Mouse (Mus musculus): ENCODE data around the gene Plpp1. TPM values are rescaled to one million over a fixed set of nuclear protein-coding genes. Genes with fewer than 3 reads are reported as not detected.

Gene Plpp1
- total and polyA plus RNA-seq, 3 experiments, result 51.5 to 70.0 (median 51.6) TPM

DNA sequence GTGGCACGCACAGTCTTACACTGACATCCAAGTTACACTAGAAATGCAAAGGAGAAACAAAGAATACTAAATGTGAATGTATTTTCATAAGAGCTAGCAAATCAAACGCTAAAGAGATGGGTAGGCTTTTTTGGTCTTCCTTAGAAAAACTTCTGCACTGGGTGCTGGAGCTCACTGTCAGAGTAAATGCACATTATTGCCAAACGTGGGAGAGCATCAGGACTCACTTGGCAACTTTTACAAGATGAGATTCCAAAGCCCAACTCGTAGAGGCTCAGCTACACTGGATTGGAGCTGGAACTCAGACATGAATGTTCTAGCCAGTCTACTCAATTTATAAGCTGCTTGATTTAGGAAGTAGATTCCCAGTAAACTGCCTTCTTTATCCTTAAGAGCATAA, 109.8 kb downstream of the Plpp1 start:
- 74% methylated on average over 4 of the region's 4 CpGs for WGBS
- TF ChIP-seq CTCF (IDR thresholded peaks at IDR 0.05) (no peak), EP300 (IDR thresholded peaks at IDR 0.05; ENCODE audit: insufficient read depth, low read depth, low read length) (no peak), POLR2A (IDR thresholded peaks at IDR 0.05; ENCODE audit: insufficient read depth, low read depth, low read length) (no peak)
- no peak for DNase-seq
- Histone ChIP-seq H3K36me3 (ENCODE audit: control insufficient read depth, insufficient read depth, low read length) (no peaks in the 10 kb centered on the region), H3K27ac (no peak overlapping the region), H3K4me1 (ENCODE audit: control insufficient read depth, insufficient read depth, low read length) (no peaks in the 10 kb centered on the region), H3K79me2 (replicated peaks; ENCODE audit: control insufficient read depth, insufficient read depth, low read length) (no peaks in the 10 kb centered on the region), H3K27me3 (ENCODE audit: control insufficient read depth, insufficient read depth, low read length) (no peaks in the 10 kb centered on the region), H3K4me3 (no peak overlapping the region), H3K9ac (ENCODE audit: low read depth, low read length) (no peak overlapping the region)
- intact Hi-C loops (cut with DNase I), result no loop called here

Other genes starting within 250 kb of the Plpp1 start
- gene Il31ra, start 206.4 kb upstream of the Plpp1 start, total RNA-seq (2021), result not detected
- not detected in 2 replicates for gene Il31ra, start 206.4 kb upstream of the Plpp1 start, polyA plus RNA-seq (2012; rRNA removed)
- gene Ddx4, start 148.3 kb upstream of the Plpp1 start, total RNA-seq (2021), result under 1 TPM in 1 of 2 experiments, not detected in 1; 0.13 TPM
- 0.06 TPM in 1 of 2 replicates, not detected in the other for gene Ddx4, start 148.3 kb upstream of the Plpp1 start, polyA plus RNA-seq (2012; rRNA removed)
- gene Slc38a9, start 140.0 kb upstream of the Plpp1 start, total RNA-seq (2021), result 1 to 10 TPM; 7.7 to 8.3 TPM
- 8.5 and 12.3 TPM in 2 replicates for gene Slc38a9, start 140.0 kb upstream of the Plpp1 start, polyA plus RNA-seq (2012; rRNA removed)
- gene Mtrex, start 126.6 kb downstream of the Plpp1 start, total RNA-seq (2021), result 10 to 100 TPM; 24.7 to 28.5 TPM
- gene Mtrex, start 126.6 kb downstream of the Plpp1 start, polyA plus RNA-seq (2012; rRNA removed), result 5.5 and 12.5 TPM in 2 replicates
- 10 to 100 TPM; 14.2 to 15.7 TPM for gene Dhx29, start 126.7 kb downstream of the Plpp1 start, total RNA-seq (2021)
- 3.3 and 6.7 TPM in 2 replicates for gene Dhx29, start 126.7 kb downstream of the Plpp1 start, polyA plus RNA-seq (2012; rRNA removed)
- gene Ccno, start 187.0 kb downstream of the Plpp1 start, total RNA-seq (2021), result under 1 TPM in 1 of 2 experiments, not detected in 1; 0.47 TPM
- gene Ccno, start 187.0 kb downstream of the Plpp1 start, polyA plus RNA-seq (2012; rRNA removed), result 0.35 and 0.51 TPM in 2 replicates
- not detected for gene Mcidas, start 193.1 kb downstream of the Plpp1 start, total RNA-seq (2021)
- gene Mcidas, start 193.1 kb downstream of the Plpp1 start, polyA plus RNA-seq (2012; rRNA removed), result 0.12 TPM in 1 of 2 replicates, not detected in the other
- not detected for gene Cdc20b, start 234.3 kb downstream of the Plpp1 start, total RNA-seq (2021)
- 0.14 TPM in 1 of 2 replicates, not detected in the other for gene Cdc20b, start 234.3 kb downstream of the Plpp1 start, polyA plus RNA-seq (2012; rRNA removed)
- 10 to 100 TPM; 37.1 to 37.9 TPM for gene Gpx8, start 245.6 kb downstream of the Plpp1 start, total RNA-seq (2021)
- gene Gpx8, start 245.6 kb downstream of the Plpp1 start, polyA plus RNA-seq (2012; rRNA removed), result 9.5 and 16.9 TPM in 2 replicates